Mouse (Mus musculus) heart, postnatal 0 days (tissue): Measurements from ENCODE around the gene Pnpla3.

Experiments used
- CTCF ChIP-seq: IDR thresholded peaks from 2 replicates; pipeline ENCODE4 v1.5.1; 2016; ENCODE audit warnings: antibody characterized with exemption, control low read depth, low read depth
- EP300 ChIP-seq: IDR thresholded peaks from 2 replicates; pipeline ENCODE4 v1.6.1; 2016; ENCODE audit warnings: antibody characterized with exemption, low read depth

GRCm38 (mm10) chr15:84126447-84126846 lies 41.2 kb upstream of the Pnpla3 start:
- TF ChIP-seq CTCF: no peak
- TF ChIP-seq EP300: no peak
